In the genomic region with DNA sequence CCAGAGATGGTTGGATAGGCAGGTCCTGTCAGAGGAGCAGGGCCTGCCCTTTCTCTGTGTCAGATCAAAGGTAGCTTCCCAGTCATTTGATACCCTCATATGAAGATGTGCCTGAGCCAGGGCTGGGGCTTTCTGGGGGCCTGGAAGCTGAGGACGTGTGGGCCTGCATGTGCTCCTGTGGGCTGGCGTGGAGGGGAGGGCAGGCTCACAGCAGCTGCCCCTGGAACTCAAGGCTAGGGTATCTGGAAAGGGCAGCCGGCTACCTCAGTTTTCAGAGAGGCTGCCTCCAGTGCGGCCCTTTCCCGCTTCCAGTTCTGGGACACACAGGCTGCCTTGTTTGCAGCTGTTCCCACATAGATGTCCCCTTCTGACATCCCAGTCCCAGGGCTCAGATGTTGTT, we compare ENCODE assay signal across 14 mouse cellular contexts.
DNase-seq lines count a peak whose midpoint lies in the region; ATAC-seq and TF ChIP-seq lines count a peak whose summit lies in the region.
"Had no signal": no experiment of that assay in that cellular context is flagged by ENCODE, and none has a peak within 500 bp of the region (broad histone marks: within the 10 kb centered on the region; RNA-seq: fewer than 3 reads in every experiment).

No protein-coding gene starts in this region.

- no peaks in the 10 kb centered on the region for H3K27me3 ChIP-seq in heart, embryonic 13.5 days (replicated peaks)
- H3K27me3 ChIP-seq in stomach, embryonic 16.5 days (ENCODE audit: control insufficient read depth, insufficient read depth, low read length), result no peaks in the 10 kb centered on the region
- no peaks in the 10 kb centered on the region for H3K27me3 ChIP-seq in stomach, postnatal 0 days (ENCODE audit: control insufficient read depth, insufficient read depth, low read length)
- no peaks in the 10 kb centered on the region for H3K27me3 ChIP-seq in hindbrain, embryonic 16.5 days (replicated peaks; ENCODE audit: control insufficient read depth, insufficient read depth, low read length)
- H3K27me3 ChIP-seq: CH12.LX; lung, embryonic 15.5 days had no signal

- no peaks in the 10 kb centered on the region for H3K36me3 ChIP-seq in heart, embryonic 13.5 days
- H3K36me3 ChIP-seq in stomach, embryonic 16.5 days (ENCODE audit: control insufficient read depth, insufficient read depth, low read length), result no peaks in the 10 kb centered on the region
- no peaks in the 10 kb centered on the region for H3K36me3 ChIP-seq in stomach, postnatal 0 days (ENCODE audit: control insufficient read depth, insufficient read depth, low read length)
- no peaks in the 10 kb centered on the region for H3K36me3 ChIP-seq in hindbrain, embryonic 16.5 days (ENCODE audit: control insufficient read depth, insufficient read depth, low read length)
- H3K36me3 ChIP-seq: lung, embryonic 15.5 days had no signal

- WGBS in heart, embryonic 13.5 days, result 48% methylated on average over 5 of the region's 5 CpGs
- WGBS in stomach, embryonic 16.5 days, result 53% methylated on average over 5 of the region's 5 CpGs
- 72% methylated on average over 5 of the region's 5 CpGs for WGBS in stomach, postnatal 0 days
- WGBS in hindbrain, embryonic 16.5 days, result 60% methylated on average over 5 of the region's 5 CpGs

- H3K9ac ChIP-seq in heart, embryonic 13.5 days, result peak overlapping the region; percentile 54
- H3K9ac ChIP-seq in stomach, embryonic 16.5 days (ENCODE audit: low read length), result no peak overlapping the region
- no peak overlapping the region for H3K9ac ChIP-seq in stomach, postnatal 0 days (ENCODE audit: low read length)
- H3K9ac ChIP-seq in hindbrain, embryonic 16.5 days (ENCODE audit: low read depth, low read length), result no peak overlapping the region
- H3K9ac ChIP-seq: lung, embryonic 15.5 days had no signal

- peak overlapping the region; percentile 37 for H3K27ac ChIP-seq in heart, embryonic 13.5 days (replicated peaks)
- 0 out of 2 replicates have a peak overlapping the region, but pooled peaks have one; percentile 26 for H3K27ac ChIP-seq in stomach, embryonic 16.5 days (ENCODE audit: low read length)
- no peak overlapping the region for H3K27ac ChIP-seq in stomach, postnatal 0 days (replicated peaks)
- peak overlapping the region; percentile 13; the same call in 1 of the 2 replicates for H3K27ac ChIP-seq in hindbrain, embryonic 16.5 days (ENCODE audit: low read depth, low read length)
- no peak overlapping the region for H3K27ac ChIP-seq in left cerebral cortex, adult 2 months
- H3K27ac ChIP-seq: lung, embryonic 15.5 days had no signal

- H3K4me1 ChIP-seq in heart, embryonic 13.5 days, result peaks cover 99% of the 10 kb centered on the region
- H3K4me1 ChIP-seq in stomach, embryonic 16.5 days (ENCODE audit: control insufficient read depth, insufficient read depth, low read length), result peaks cover 39% of the 10 kb centered on the region
- H3K4me1 ChIP-seq in stomach, postnatal 0 days (replicated peaks; ENCODE audit: control insufficient read depth, insufficient read depth), result no peaks in the 10 kb centered on the region
- peaks cover 15% of the 10 kb centered on the region for H3K4me1 ChIP-seq in hindbrain, embryonic 16.5 days (ENCODE audit: control insufficient read depth, insufficient read depth, low read depth, low read length)

- no peak for DNase-seq in heart, postnatal 25 days (ENCODE audit: low spot score)
- DNase-seq in stomach, postnatal 0 days (ENCODE audit: low spot score), result no peak
- DNase-seq in left cerebral cortex, adult 2 months (ENCODE audit: extremely low spot score in 1 of 2, low spot score in 2 of 2), result no peak
- DNase-seq: cerebellum, postnatal 14 days; right cerebral cortex, postnatal 14 days; thymus, postnatal 14 days had no signal

- ATAC-seq in heart, embryonic 13.5 days (ENCODE audit: extremely low read depth, insufficient number of reproducible peaks, low FRiP score, low TSS enrichment), result no peak
- no peak for ATAC-seq in stomach, embryonic 16.5 days (ENCODE audit: insufficient read depth, low FRiP score)
- ATAC-seq in stomach, postnatal 0 days (ENCODE audit: low FRiP score, low TSS enrichment), result no peak
- ATAC-seq in hindbrain, embryonic 16.5 days, result no peak
- ATAC-seq in CD4-positive, CD25-positive, alpha-beta regulatory T cell, adult 4 months, result no peak
- ATAC-seq: activated CD4-positive, CD25-positive, alpha-beta regulatory T cell, adult 4 months had no signal

- TF ChIP-seq CTCF in stomach, postnatal 0 days (IDR thresholded peaks at IDR 0.05; ENCODE audit: low read depth), result no peak
- TF ChIP-seq CTCF in left cerebral cortex, adult 2 months (IDR thresholded peaks at IDR 0.05), result no peak

- no peak overlapping the region for H3K4me3 ChIP-seq in heart, embryonic 13.5 days
- no peak overlapping the region for H3K4me3 ChIP-seq in stomach, embryonic 16.5 days (replicated peaks; ENCODE audit: low read length)
- no peak overlapping the region for H3K4me3 ChIP-seq in stomach, postnatal 0 days (ENCODE audit: low read depth, low read length)
- no peak overlapping the region for H3K4me3 ChIP-seq in hindbrain, embryonic 16.5 days (ENCODE audit: low read length)
- H3K4me3 ChIP-seq in left cerebral cortex, adult 2 months, result no peak overlapping the region
- H3K4me3 ChIP-seq: lung, embryonic 15.5 days had no signal

- no peaks in the 10 kb centered on the region for H3K9me3 ChIP-seq in heart, embryonic 13.5 days
- no peaks in the 10 kb centered on the region for H3K9me3 ChIP-seq in stomach, embryonic 16.5 days (replicated peaks; ENCODE audit: control insufficient read depth, low read length)
- no peaks in the 10 kb centered on the region for H3K9me3 ChIP-seq in stomach, postnatal 0 days (ENCODE audit: control insufficient read depth, low read length)
- no peaks in the 10 kb centered on the region for H3K9me3 ChIP-seq in hindbrain, embryonic 16.5 days (ENCODE audit: control insufficient read depth, low read length)
- H3K9me3 ChIP-seq: lung, embryonic 15.5 days had no signal

- no peak overlapping the region for H3K4me2 ChIP-seq in heart, embryonic 13.5 days
- no peak overlapping the region for H3K4me2 ChIP-seq in stomach, embryonic 16.5 days (ENCODE audit: low read depth, low read length)
- H3K4me2 ChIP-seq in stomach, postnatal 0 days (replicated peaks; ENCODE audit: low read depth), result no peak overlapping the region
- H3K4me2 ChIP-seq in hindbrain, embryonic 16.5 days (ENCODE audit: low read length), result no peak overlapping the region
- H3K4me2 ChIP-seq: liver, embryonic 11.5 days; lung, embryonic 15.5 days had no signal

- intact Hi-C loops in heart, postnatal 25 days (cut with DNase I), result no loop called here
- intact Hi-C loops in left cerebral cortex, adult 2 months (cut with DNase I), result no loop called here

- no peak for TF ChIP-seq EP300 in stomach, postnatal 0 days (optimal IDR thresholded peaks at IDR 0.05)

Comparison
In these comparisons a context has a peak if more than half of its experiments do, and no peak if none do; other contexts are left out.
1. H3K27ac ChIP-seq: peak in heart, embryonic 13.5 days (single experiment), stomach, embryonic 16.5 days (single experiment) and hindbrain, embryonic 16.5 days (single experiment); none in stomach, postnatal 0 days (single experiment) and left cerebral cortex, adult 2 months (single experiment).